Mouse (Mus musculus) limb, embryonic 12.5 days (tissue): Measurements from ENCODE around the gene Zc3h8. TPM values are rescaled to one million over a fixed set of nuclear protein-coding genes. Genes with fewer than 3 reads are reported as not detected.

Source experiments
- ATAC-seq: fragments of 200-750 bp; cut with Nextera tagmentation; 2 replicates; pipeline ENCODE4 v1.8.0; 2017; ENCODE audit warnings: low read depth, moderate TSS enrichment; ENCODE audit not compliant: insufficient number of reproducible peaks, insufficient read depth, low FRiP score, low TSS enrichment
- H3K27ac ChIP-seq: fragments of 300-500 bp; sonication (generic); 2 replicates; pipeline ENCODE4 v1.5.1; 2016; ENCODE audit warnings: mild to moderate bottlenecking, moderate library complexity
- H3K27me3 ChIP-seq: fragments of 300-500 bp; sonication (generic); 2 replicates; pipeline ENCODE4 v1.6.1; 2016; ENCODE audit warnings: mild to moderate bottlenecking, moderate library complexity
- H3K36me3 ChIP-seq: fragments of 300-500 bp; sonication (generic); 2 replicates; pipeline ENCODE4 v1.6.1; 2016; ENCODE audit warnings: mild to moderate bottlenecking, moderate library complexity
- H3K4me1 ChIP-seq: fragments of 300-500 bp; sonication (generic); replicated peaks from 2 replicates; pipeline ENCODE4 v1.6.1; 2016
- H3K4me2 ChIP-seq: fragments of 300-500 bp; sonication (generic); 2 replicates; pipeline ENCODE4 v1.6.1; 2016; ENCODE audit warnings: mild to moderate bottlenecking, moderate library complexity
- H3K4me3 ChIP-seq: fragments of 300-500 bp; sonication (generic); replicated peaks from 2 replicates; pipeline ENCODE4 v1.5.1; 2016; ENCODE audit warnings: mild to moderate bottlenecking
- H3K9ac ChIP-seq: fragments of 300-500 bp; sonication (generic); replicated peaks from 2 replicates; pipeline ENCODE4 v1.6.1; 2016; ENCODE audit warnings: mild to moderate bottlenecking, moderate library complexity
- H3K9me3 ChIP-seq: fragments of 300-500 bp; sonication (generic); 2 replicates; pipeline ENCODE4 v1.6.1; 2016; ENCODE audit warnings: mild to moderate bottlenecking, moderate library complexity
- WGBS: fragments of 180-500 bp; shearing (Covaris S2); methylation state at CpG from one replicate; pipeline ENCODE4 v1.1.7; 2016; 5-methylcytosine and 5-hydroxymethylcytosine counted together
- microRNA-seq: library from miRNA; unstranded; fragments of <30 nt; microRNA quantifications from one replicate; pipeline ENCODE4, GENCODE M21; 2017
- polyA plus RNA-seq: library from polyadenylated mRNA; unstranded; fragments of >200 nt; fragmentation: Nextera tagmentation; extraction: Ambion mirVana; gene quantifications from 2 replicates; pipeline ENCODE4 v1.2.1, GENCODE M21; 2016

Zc3h8 gene
- polyA plus RNA-seq, 1 experiment from 2014 or later: 9.2 TPM

DNA sequence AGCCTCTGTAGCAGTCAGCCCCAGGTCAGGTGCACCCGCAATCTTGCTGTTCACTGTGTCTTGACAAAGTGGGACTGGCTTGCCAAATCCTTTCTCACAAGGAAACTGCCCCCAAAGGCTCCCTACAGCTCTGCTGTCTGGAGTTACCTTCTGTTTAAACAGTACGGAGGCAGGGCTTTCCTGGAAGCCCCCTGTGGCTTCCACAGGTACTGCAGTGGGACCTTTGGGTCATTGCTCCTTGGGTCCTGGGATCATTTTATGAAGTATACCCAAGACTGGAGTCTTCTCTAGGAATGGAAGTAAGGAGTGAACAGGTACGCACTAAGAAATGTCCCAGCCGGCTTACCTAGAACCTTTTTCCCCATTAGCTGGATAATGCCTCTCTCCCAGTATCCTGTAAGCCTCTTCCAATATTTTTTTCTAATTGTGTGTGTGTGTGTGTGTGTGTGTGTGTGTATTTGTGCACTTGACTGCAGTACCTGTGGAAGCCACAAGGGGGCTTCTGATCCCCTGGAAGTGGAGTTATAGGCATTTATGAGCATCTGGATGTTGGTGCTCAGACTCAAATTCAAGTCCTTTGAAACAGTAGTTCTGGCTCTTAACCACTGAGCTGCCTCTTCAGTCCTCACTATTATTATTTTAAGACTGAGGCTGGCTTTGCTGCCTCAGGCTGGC lies 53.1 kb downstream of the Zc3h8 start:
- Histone ChIP-seq H3K9ac (no peak overlapping the region), H3K36me3 (no peaks in the 10 kb centered on the region), H3K4me1 (peaks cover 8% of the 10 kb centered on the region), H3K27me3 (peaks cover 11% of the 10 kb centered on the region; the same call in 1 of the 2 replicates), H3K4me2 (no peak overlapping the region), H3K9me3 (peaks cover 5% of the 10 kb centered on the region; the same call in 1 of the 2 replicates), H3K27ac (no peak overlapping the region), H3K4me3 (no peak overlapping the region)
- 90% methylated on average over 4 of the region's 4 CpGs for WGBS
- no peak for ATAC-seq

DNA sequence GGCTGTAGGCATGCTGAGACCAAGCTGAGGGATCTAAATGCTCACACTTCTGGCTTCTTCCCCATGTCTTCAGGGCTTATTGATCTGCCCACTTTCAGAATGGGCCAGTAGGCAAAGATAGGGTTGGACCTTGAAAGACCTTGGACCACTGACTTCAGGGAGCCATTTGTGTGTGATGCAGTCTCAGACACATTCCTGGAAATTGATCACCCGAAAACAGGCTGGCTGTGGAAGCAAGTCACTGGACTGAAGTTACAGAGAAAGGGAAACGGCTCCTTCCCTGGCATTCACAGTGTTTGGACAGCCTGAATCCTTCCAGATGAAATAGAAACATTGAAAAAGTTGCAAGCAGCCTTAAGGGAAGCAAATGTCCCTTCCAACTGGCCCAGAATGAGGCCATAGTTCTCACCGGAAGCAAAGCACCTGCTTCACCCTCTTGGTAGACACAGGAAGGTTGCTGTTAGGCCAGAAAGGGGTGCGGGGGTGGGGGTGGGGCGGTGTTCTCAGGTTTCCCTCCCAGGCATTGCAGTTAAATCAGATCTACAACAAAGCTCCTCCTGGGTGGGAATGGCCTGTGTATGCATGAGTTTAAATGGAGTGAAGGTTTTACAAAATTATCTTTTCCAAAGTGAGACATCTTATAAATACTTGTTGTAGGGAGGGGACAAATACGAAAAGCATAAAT lies 55.9 kb downstream of the Zc3h8 start:
- H3K4me1 ChIP-seq: peaks cover 8% of the 10 kb centered on the region
- WGBS: 55% methylated on average over 6 of the region's 6 CpGs
- peaks cover 5% of the 10 kb centered on the region; the same call in 1 of the 2 replicates for H3K27me3 ChIP-seq
- H3K27ac ChIP-seq: no peak overlapping the region
- H3K36me3 ChIP-seq: no peaks in the 10 kb centered on the region
- H3K9ac ChIP-seq: no peak overlapping the region
- peaks cover 5% of the 10 kb centered on the region; the same call in 1 of the 2 replicates for H3K9me3 ChIP-seq
- no peak overlapping the region for H3K4me3 ChIP-seq
- no peak overlapping the region for H3K4me2 ChIP-seq
- no peak for ATAC-seq

DNA sequence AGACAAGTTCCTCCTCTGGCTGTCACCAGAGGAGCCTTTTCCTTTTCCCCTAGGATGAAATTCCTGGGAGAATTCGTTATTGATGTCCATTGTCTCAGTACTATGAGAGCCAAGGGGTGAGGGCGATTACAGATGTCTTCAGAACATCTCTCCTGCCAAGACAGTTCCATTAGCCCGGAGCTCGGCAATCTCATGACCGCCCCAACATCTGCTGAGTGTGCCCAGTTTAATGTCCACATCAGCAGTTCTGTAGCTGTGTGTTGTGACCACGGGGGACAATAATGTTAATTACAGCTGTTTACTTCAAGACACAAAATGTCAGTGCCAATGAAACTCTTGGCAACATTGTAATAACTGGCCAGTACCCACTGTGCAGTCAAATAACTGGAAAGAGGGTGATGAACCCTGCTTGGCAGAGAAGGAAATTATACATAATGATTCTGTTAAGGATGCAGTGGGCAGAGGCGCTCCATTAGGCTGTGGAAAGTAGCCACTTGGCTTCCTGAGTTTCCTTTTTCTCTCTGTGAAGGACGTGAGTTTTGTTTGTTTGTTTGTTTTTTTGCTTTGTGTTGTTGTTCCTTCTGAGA lies 58.6 kb downstream of the Zc3h8 start:
- Histone ChIP-seq H3K27ac (no peak overlapping the region), H3K4me1 (0 out of 2 replicates have a peak, but pooled peaks cover 4% of the 10 kb centered on the region), H3K27me3 (no peaks in the 10 kb centered on the region), H3K9ac (no peak overlapping the region), H3K9me3 (no peaks in the 10 kb centered on the region), H3K4me3 (no peak overlapping the region), H3K4me2 (no peak overlapping the region), H3K36me3 (no peaks in the 10 kb centered on the region)
- 80% methylated on average over 8 of the region's 8 CpGs for WGBS
- ATAC-seq: no peak

DNA sequence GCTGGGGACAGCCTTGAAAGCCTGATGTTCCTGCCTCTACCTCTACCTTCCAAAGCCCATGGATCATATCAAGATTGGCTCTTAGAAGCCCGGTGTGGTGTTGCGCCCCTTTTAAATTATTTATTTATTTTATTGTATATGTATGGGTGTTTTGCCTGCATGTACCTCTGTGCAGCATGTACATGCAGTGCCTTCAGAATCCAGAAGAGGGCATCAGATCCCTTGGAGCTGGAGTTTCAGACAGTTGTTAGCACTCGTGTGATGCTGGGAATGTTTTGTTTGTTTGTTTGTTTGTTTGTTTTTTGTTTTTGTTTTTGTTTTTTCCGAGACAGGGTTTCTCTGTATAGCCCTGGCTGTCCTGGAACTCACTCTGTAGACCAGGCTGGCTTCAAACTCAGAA lies 62.6 kb downstream of the Zc3h8 start:
- 75% methylated on average over 4 of the region's 4 CpGs for WGBS
- Histone ChIP-seq H3K27ac (no peak overlapping the region), H3K4me2 (no peak overlapping the region), H3K9me3 (no peaks in the 10 kb centered on the region), H3K9ac (no peak overlapping the region), H3K4me3 (no peak overlapping the region), H3K27me3 (no peaks in the 10 kb centered on the region), H3K36me3 (no peaks in the 10 kb centered on the region), H3K4me1 (no peaks in the 10 kb centered on the region)
- ATAC-seq: no peak

Small RNA genes lying within 50 kb of the gene (microRNA-seq; reads per million reads assigned to microRNA genes)
- not detected for gene Gm22859

Other genes starting within 250 kb of the Zc3h8 start
- 20.0 and 21.0 TPM in 2 replicates for gene Mertk, start 245.1 kb downstream of the Zc3h8 start, polyA plus RNA-seq
- gene Tmem87b, start 126.0 kb downstream of the Zc3h8 start, polyA plus RNA-seq: 30.9 and 32.9 TPM in 2 replicates
- gene Fbln7, start 81.1 kb downstream of the Zc3h8 start, polyA plus RNA-seq: 2.3 and 3.0 TPM in 2 replicates
- 2.8 and 3.5 TPM in 2 replicates for gene Zc3h6, start 23.3 kb upstream of the Zc3h8 start, polyA plus RNA-seq
- 31.4 and 34.8 TPM in 2 replicates for gene Gm10762, start 23.6 kb upstream of the Zc3h8 start, polyA plus RNA-seq
- gene Vinac1, start 104.1 kb upstream of the Zc3h8 start, polyA plus RNA-seq: 0.06 and 0.17 TPM in 2 replicates
- gene Ttl, start 121.9 kb upstream of the Zc3h8 start, polyA plus RNA-seq: 18.2 and 20.0 TPM in 2 replicates
- 33.0 and 36.3 TPM in 2 replicates for gene Polr1b, start 156.9 kb upstream of the Zc3h8 start, polyA plus RNA-seq
- 29.4 and 29.8 TPM in 2 replicates for gene Chchd5, start 185.6 kb upstream of the Zc3h8 start, polyA plus RNA-seq